Mouse (Mus musculus) yolk sac, embryonic 10.5 days (tissue): ENCODE data around the gene Ist1.

Experiments used
- DNase-seq: peaks from one replicate; pipeline ENCODE4 v3.0.0-alpha.2; 2017; ENCODE audit warnings: low spot score

Ist1 gene

DNA sequence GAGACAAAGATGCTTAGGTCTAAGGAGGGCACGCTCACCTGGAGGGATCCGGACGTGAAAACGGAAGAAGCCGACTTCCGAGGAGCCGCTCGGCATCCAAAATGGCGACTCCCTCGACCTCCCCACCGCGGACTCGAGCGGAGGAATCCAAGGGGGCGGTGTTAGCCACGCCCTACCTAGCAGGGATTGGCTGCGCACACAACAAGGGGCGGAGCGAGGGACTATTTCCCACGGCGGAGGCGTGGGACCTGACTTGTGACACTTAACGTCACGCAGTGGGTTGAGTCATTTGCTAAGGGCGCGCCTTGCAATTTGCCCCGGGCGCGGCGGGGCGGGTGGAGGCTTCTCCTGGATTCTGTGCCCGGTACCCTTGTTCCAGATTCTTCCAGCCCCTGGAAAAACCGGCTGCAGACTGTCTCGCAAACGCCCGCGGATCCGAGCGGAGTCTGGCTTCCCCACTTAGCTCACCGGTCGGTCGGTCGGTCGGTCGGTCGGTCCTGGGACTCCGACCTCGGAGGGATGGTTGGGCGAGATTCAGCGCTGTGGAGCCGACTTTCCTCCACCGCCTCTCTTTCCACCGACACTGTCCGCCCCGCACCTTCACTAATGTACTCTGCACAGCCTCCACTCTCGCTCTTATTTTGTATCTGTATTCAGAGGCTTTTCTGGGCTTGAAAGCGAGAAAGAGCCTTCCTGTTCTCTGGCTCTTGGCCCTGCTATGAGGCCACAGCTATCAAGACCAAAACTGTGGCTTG lies at the start of gene Ist1:
Ist1 (minus strand) TSS at position 115 of the 755 bp plus-strand sequence.
- DNase-seq: peak; percentile 97

DNA sequence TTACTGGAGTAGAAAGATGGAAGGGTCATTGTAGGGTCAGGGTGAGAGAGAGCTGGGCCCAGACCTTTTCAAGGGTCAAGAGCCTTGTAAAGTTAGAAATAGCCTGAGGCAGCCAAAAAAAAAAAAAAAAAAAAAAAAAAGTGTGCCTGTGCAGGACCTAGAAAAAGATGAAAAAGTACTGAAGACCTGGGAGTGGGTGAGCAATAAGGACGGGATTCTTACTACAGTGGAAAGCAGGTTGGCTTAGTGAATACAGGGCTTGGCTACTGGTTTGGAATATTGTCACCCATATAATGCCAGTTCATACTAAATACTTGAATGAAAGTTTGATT lies 45.0 kb upstream of the Ist1 start:
- no peak for DNase-seq

DNA sequence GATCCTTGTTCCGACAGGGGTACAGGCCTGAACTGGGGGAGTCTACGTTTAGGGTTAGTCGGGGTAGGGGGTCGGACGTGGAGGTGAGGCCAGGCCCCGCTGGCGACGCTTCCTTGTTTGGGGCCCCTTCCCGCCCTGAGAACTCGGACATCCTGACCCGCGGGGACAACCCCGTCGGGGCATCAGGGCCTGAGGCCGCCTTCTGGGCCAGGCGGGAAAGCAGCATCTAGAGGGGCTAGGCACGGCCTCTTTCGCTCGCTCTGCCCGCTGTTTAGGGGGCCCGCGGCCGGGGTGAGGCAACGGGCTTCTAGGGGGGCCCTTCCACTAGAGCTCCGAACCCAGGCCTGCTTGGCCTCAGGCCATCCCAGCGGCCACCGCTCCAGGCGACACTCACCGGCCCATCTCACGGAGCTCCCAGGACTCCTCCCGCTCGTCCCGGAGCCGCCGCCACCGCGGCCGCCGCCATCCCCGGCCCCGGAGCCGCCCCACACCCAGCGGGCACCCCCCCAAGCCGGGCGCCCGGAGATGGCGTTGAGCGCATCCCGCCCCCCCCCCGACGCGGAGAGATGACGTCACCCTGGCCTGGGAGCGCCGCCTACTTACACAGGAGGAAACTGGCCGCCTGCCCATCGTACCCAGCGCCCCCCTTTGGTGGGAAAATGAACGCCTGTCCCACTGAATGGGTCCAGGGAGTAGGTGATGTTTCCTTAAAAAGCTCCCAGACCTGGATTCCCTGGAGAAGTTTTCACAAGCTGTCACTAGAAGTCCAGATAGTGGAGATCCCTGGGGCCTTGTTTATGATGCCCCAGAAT lies 44.4 kb upstream of the Ist1 start, which contains the start of gene Atxn1l:
Atxn1l (minus strand) TSS at position 503 of the 812 bp plus-strand sequence.
- DNase-seq: peak; percentile 89

DNA sequence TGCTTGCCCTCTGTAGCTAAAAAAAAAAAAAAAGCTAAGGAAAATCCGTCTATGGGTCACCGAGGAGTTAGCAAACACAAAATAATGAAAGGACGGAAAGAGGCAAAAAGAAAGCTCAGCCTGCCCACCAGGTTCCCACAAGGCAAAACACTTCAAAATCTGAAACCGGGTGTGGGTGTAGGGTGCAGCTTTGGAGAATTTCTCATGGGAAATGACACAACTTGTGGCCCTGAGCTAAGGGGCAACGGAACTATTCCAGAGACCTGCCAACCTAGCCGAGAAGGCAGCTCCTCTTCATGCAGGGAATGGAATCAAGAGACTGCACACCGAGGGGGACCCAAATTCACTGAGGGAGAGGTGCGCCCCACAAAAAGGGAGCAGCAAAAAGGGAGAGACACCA lies 43.8 kb upstream of the Ist1 start:
- DNase-seq: no peak

DNA sequence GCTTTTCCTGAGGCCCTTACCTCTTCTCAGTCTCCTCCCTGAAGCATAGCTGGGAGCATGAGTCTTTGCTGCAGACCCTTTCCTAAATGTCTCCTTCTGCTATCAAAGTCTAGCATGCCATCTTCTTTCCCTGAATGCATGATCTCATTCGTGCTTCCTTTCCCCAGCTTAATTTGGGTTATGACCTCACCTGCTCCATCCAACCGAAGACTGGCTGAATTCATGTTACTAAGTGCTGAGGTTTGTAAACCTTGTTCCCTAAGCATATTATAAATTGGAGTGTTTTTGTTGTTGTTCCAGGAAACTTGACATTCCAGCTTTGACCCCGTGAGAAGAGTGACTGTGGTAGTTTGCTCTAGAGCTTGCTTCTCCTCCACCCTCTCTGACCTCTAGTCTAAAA lies 41.0 kb upstream of the Ist1 start:
- DNase-seq: no peak

DNA sequence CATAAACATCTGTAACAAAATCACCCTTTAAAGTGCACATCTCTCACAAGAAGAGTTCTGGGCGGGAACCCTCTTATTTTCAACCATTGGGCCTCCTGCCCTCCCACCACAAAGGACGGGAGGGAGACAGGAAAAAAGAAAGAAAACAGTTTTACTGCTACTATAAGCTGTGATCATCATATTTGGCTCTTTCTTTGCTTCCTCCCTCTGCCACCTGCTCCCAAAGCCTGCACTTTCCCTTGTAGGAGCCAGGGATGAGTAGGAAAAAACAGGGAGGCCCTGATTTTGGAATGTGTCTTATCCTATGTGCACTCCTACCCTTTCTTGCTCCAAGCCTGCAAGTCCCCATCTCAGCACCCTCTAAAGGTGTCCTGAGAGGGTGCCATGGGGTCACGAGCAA lies 38.0 kb upstream of the Ist1 start:
- DNase-seq: no peak

DNA sequence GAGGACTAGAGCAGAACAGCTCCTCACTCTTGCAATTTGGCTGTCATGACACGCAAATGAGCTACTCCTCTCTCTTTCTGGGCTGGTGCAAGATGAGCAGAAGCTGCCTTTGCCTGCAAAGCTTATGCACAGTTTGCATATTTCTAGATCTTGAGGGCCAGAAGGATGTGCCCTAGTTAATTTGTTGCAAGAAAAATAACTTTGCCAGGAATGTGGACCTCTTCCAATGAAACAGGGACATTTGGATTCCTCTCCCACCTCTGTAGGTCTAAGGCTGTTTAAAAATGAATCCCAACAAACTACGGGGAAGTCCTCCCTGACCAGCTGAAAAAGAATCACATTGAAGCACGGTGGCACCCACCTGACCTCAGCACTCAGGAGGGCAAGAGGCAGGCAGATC lies 32.0 kb upstream of the Ist1 start:
- DNase-seq: no peak

DNA sequence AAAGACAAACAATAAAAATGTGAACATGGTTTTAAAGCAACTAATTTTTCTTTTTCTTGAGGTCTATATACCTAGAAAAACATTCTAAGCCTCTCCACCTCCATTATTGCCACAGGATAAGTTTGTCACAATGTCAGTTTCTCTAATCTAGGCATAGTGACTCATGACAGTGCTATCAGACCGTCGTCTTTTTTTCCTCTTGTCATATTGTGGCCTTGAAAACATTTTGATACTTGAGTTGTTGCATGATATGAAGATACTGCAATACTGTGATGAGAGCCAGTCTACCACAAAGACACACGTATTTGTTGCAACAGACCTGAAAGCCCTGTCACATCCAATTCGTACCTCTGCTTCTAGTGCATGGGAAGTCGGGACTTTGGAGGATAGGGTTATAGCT lies 21.9 kb upstream of the Ist1 start:
- DNase-seq: no peak

DNA sequence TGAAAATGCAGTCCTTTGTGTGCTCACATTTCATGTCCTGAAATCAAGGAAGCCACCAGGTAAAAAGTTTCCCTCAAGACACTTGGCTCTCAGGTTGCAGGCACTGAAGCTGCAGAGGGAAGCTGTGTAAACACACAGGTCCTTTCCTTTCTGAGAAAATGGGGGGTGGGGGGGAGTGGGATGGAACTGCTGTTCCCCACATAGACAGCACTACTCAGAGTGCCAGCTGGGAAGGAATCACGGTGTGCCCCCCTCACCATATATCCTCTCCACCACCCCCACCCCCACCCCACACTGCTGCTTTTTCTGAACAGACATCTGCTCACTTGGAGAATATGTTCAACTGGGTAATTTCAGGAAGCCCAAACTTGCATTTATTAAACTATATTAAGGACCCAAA lies 19.5 kb upstream of the Ist1 start:
- DNase-seq: no peak

DNA sequence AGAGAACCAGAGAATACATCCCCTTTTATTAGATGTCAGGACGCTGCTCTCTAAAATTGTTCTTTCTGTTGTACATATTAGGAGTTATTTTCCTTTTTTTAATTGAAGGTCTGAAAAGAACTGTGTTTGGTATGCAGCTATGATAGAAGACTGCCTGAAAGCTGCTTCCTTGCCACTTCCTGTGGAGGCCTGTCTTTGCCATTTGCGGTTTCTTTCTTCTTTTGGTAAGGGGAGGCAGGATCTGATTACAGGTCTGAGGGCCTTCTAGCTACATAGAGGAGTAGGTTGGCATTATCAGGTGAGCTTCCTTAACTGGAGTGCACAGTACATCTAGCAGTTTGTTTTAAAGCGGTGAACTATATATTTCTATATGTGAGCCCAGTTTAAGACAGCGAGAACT lies 14.9 kb upstream of the Ist1 start:
- DNase-seq: no peak

DNA sequence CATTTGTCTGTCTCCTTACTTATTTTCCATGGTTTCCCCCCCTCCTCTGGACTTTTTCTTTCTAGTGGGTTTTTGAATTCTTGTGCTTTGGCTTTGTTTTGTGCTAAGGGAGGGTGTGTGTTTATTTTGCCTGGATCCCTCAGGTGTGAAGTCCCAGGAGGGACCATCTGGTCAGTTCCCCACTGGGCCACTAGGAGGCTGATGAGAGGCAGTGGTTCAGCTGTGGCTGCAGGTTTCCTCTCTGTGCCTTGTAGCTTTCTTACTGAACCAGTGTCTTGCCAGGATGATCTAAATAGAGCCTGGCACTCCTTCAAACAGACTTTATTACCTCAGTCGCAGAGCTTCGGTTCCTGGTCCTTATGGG lies 13.8 kb upstream of the Ist1 start:
- peak; percentile 60 for DNase-seq

DNA sequence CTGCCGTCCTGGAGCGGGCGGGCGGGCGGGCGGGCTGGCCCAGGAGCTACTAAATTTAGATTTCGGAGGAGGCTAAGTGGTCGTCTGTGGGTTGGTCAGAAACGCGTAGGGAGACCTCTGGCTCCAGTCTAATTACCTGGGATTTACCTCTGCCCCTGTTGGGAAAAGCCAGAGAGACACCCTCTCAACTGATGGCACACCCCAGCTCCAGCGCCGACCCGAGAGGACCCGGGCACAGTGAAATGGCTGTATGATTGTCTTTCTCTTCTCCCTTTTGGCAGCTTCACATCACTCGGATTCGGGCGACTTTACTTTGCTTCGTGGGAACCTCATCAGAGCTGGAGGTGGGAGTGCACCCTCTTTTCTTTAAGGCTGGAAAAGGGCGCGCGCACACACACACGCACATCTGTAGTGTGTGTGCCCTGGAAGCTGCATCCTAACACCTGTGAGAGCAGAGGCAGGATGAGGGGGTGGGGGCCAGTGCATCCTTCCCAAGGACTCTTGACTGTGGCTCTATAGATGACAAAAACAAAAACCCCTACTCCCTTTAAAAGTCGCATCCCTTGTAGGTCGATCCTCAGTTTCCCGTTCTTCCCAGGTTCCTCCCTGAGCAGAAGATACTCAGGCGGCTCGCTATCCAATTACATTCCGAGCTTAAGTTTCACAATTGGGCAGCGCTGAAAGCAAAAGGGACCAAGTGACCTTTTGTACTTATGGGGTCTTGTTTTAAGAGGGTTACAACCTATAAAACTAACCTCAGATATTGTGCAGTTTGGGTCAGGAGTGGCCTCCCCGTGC lies 13.2 kb upstream of the Ist1 start:
- no peak for DNase-seq

DNA sequence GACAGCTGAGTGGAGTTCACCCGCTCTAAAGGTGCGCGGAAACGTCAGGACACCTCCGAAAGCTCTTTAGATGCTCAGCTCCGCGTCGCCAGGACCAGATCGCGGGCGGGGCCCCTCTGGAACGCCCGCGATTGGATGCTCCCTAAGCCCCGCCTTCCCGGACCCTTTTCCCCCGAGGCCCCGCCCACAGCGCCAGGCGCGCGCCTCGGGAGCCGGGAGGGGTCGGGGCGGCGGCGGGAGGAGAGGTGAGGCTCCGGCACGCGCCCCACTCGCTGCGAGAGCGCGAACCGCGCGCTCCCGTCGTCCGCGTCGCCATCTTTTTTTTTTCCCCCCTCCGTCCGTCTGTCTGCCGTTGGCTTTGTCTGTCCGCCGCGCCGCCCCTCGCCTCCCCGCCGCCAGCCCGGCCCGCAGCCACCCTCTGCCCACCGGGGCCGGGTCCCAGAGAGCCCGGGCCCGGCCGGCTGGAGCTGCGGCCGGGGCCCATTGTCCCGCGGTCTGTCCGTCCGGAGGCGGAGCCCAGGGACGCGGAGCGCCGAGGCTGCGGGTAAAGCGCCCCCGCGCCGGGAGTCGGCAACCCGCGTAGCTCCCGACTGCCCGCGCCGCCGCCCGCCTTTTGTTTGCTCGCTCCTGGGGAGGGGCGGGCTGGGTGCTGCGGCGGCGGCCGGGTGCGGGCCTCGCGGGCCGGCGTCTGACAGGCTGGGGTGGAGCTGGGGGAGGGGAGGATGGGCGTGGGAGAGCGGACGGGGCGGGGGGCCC lies 12.4 kb upstream of the Ist1 start, which contains the start of gene Zfp821:
Zfp821 (plus strand) TSS at position 227 of the 756 bp plus-strand sequence.
- DNase-seq: peak; percentile 91

DNA sequence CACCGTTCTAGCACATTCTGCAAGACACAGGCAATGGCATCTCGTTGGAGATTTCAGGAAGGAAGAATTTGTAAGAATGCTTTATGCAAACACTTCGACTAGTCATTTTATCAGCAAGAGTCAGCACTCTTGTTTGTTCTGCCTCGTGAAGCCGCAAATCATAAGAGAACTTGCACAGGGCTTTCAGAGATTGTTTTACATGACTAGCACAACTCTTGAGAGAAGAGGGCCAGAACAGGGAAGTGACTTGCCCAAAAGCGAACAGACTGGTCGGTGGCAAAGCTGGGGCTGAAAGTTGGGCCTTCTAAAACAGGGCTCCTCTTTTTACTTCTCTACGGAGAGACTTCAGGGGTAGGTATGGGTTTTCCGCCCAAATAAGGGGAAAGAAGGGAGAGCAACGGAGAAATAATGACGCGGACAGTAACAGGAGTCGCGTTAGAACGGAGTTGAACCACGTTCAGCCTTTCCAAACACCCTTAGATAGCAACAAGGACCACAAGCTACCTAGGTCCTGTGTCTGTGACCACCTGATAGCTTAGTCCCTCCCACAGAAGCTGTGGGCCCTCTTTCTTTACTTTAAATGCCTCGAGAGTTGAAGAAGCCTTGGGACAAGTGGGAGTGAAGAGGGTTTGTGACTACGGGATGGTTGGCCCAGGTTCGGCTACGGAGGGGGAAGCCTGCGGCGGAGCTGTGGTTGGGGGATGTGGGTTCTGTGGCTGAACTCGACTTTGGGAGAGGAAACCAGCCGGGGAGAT lies 11.7 kb upstream of the Ist1 start:
- DNase-seq: no peak

DNA sequence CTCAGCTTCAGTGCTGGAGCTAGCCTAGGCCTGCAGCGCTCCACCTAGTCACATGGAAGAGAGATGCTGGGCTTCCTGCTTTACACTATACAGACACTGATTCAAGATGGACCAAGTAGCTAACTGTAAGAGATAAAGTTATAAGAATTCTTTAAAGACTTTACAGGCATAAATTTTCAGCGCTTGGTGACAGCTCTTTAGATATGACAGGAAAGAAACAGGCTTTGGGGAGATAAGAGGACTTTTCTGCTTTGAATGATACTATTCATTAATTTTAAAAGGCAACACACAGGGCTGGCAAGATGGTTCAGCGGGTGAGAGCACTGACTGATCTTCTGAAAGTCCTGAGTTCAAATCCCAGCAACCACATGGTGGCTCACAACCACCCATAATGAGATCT lies 5.4 kb upstream of the Ist1 start:
- DNase-seq: no peak

DNA sequence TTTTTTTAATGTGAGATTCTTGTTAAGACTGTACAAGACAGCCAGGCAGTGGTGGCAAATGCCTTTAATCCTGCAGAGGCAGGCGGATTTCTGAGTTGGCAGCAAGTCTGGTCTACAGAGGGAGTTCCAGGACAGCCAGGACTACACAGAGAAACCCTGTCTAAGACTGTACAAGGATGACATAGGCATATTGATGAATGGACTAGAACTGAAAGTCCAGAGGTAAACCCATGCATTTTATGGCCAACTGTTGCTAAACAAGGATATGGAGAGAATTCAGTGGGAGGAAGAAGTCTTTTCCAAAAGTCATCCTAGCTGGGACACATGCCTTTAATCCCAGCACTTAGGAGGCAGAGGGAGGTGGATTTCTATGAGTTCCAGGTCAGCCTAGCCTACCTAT lies 4.7 kb upstream of the Ist1 start:
- no peak for DNase-seq

DNA sequence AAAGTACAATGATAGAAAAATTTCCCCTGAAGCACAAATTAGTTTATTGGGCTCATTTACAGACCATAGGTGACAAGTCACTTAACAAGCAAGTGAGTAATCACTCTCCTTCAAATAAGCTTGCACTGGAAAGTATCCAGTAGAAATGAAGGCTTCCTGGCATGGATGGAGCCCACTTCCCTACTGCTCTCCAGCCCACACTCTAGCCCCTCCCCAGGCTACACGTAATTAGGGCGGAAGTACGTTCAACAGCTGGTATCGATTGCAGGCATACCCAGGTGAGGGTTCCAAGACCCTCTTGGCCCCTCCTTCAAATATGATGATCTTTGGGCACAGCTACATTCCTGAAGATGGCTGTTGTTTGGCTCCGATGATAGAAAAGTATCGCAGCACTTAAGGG lies 1.1 kb upstream of the Ist1 start:
- DNase-seq: no peak

DNA sequence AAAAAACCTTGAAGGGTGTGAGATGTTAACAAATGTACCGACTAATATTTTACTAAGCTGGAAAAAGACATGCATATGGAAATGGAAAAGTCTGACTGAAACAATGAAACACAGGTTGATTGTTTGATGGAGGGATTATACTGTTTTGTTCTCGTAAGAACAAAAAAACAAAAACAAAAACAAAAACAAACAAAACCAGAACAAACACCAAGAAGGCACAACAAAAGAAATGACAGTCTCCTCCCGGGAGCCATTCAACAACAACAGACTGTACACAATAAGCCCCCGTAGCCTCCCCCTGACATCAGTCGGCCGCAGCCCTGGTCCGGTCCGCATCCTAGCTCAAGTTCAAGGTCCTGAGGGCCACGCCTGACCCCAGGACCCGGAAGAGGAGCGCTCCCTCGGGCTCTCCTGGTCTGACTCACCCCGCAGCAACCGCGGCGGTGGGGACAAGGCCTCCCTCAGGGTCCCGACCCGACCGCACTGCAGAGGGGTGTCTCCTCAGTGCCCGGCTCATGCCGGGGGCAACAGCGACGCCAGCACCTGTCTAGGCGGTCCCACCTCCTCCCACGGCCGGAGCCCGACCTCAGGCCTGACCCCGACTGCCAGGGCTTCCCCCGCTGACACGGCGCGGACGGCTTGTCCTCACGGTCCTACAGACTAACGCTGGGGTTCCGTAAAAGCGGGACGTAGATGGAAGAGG lies 466 bp downstream of the Ist1 start:
- DNase-seq: no peak

DNA sequence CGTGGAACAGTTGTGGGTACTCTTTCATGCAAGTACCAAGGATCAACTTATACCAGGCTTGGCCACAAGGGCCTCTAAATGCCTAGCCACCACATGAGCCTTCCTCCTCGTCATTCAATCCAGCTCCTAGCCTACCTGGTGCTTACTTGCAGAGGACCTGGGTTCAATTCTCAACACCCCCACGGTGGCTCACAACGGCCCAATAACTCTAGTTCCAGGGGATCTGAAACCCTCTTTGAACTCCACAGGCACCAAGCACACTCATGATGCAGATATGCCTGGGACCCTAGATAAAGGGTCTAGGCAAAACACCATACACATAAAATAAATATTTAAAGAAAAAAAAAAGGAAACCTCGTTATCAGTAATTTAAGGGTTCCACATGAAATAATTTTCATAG lies 1.3 kb downstream of the Ist1 start:
- DNase-seq: no peak

DNA sequence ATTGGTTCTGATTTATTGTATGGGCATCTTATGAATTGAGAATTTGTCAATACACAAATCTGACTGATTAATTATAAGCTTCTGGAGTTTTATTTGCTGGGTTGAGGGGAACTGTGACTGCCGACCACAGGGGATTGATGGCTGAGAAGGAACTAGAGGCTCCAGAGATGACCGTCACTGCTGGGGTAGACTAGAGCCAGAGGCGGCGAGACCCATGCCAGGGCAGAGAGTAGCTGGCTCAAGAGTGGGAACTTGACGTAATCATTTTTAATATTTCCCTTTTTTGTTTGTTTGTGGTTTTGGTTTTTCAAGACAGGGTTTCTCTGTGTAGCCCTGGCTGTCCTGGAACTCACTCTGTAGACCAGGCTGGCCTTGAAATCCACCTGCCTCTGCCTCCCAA lies 5.8 kb downstream of the Ist1 start:
- no peak for DNase-seq

DNA sequence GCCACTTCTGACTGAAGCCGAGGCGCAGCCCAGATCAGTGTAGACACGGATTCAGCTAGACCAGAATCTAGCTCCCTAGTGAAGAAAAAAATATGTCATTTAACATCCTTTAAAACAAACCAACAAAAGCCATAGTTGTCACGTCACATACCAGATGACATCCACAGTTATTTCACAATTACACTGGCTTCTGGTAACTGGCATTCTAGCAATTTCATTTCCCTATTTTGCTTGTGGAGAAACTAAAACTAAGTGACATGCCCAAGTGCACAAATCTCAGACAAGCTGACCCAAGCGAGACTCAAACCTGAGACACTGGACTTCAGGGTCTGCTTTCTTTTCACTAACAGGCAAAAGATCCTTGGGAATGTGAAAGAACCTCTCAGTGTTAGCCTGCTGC lies 10.9 kb downstream of the Ist1 start:
- DNase-seq: no peak
